Mouse (Mus musculus) gastrocnemius, postnatal 25 days (tissue): ENCODE measurements around the gene Cercam. TPM values are rescaled to one million over a fixed set of nuclear protein-coding genes. Genes with fewer than 3 reads are reported as not detected.
A peak's percentile ranks its signal among the peaks of the same experiment; 100 is the strongest.
"Not testable (repeated sequence)": the region's sequence is repeated elsewhere in the genome, so short reads cannot be mapped to it uniquely, and the experiment has no call there.

Experiments
- DNase-seq: peaks from one replicate; pipeline ENCODE4 v3.0.0; 2022
- microRNA-seq, 2 experiments: library from miRNA; unstranded; fragments of <30 nt; microRNA quantifications; one replicate each; pipeline ENCODE4 v1.2.0; 2021; ENCODE audit warnings: borderline replicate concordance in 2 of 2
- total RNA-seq, 2 experiments: library from RNA; stranded (reverse); gene quantifications; 1 replicate in 1 of 2; 2 replicates in 1 of 2; pipeline ENCODE4 v1.2.3; 2021

The Cercam gene
- total RNA-seq, 2 experiments from 2014 or later, result 8.5 to 10.6 TPM

GRCm38 (mm10) chr2:29897366-29897765 is 28.4 kb downstream of the Cercam start:
- no peak for DNase-seq

DNA sequence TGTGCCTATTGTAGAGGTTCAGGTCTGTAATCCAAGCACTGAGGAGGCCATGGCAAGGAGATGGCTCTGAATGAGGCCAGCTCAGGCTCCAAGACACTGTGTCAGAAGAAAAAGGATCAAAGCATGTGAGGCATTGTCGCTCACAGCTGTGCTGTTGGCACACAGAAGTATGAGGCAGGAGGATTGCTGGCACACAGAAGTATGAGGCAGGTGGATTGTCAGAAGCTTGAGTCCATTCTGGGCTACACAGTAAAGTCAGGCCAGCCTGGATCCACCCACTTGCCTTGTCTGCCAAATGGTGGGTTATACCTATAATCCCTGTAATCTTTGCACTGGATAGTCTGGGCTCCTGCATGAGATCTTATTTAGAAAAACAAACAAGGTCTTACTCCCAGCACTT is 29.1 kb downstream of the Cercam start:
- DNase-seq, result no peak

DNA sequence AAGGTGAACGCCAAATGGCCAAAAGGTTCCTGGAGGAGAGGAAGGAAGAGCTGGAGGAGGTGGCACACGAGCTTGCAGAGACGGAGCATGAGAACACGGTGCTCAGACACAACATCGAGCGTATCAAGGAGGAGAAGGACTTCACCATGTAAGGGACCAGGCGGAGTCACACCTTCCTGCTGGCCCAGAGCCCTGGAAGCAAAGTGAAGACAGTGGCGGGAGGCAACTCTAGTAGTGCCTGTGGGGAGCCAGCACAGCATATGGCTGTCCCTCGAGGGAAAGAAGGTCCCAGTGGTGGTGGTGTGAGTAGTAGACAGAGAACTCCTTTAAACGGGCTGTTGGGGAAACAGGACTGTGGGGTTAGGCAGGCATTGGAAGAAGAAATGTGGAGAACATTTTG is 33.2 kb downstream of the Cercam start:
- DNase-seq, result no peak

- not testable (repeated sequence) for DNase-seq
These were observed 39.2 kb downstream of the Cercam start for GRCm38 (mm10) chr2:29908171-29908570.

DNA sequence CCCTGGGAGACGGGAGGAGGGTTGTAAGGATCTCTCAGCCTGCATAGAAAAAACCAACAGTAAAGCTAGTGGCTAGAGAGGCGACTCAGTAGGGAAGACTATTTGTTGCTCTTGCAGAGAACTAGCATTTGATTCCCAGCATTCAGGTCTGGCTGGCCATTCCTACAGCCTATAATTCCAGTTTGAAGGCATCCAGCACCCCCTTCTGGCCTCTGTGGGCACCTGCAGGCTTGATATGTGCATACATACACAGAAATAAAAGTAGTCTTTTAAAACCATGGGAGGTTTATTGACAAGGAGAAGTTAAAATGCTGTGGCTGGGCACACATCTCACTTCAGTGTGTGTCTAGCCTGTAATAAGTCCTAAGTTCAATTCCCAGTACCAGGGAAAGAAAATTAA is 41.1 kb downstream of the Cercam start:
- no peak for DNase-seq

- no peak for DNase-seq
These were observed 48.7 kb downstream of the Cercam start for GRCm38 (mm10) chr2:29917621-29918020.

GRCm38 (mm10) chr2:29922011-29922410 is 53.0 kb downstream of the Cercam start:
- peak; percentile 65 for DNase-seq

DNA sequence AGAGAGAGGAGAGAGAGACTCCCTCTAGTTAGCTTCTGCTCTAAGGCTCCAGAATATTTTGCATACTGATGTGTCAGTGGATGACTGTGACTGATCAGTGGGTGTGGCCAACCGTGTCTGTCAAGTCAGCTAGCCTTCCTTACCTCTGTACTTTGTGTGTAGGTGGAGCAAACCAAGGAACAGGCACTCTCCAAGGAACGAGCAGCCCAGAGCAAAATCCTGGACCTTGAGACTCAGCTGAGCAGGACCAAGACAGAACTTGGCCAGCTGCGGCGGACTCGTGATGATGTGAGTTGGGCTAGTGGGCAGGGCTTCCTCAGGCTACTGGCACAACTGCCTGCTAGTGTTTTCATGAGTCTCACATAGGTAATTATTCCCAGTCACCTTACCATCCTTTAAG is 57.6 kb downstream of the Cercam start:
- no peak for DNase-seq

GRCm38 (mm10) chr2:29930506-29930905 is 61.5 kb downstream of the Cercam start:
- no peak for DNase-seq

DNA sequence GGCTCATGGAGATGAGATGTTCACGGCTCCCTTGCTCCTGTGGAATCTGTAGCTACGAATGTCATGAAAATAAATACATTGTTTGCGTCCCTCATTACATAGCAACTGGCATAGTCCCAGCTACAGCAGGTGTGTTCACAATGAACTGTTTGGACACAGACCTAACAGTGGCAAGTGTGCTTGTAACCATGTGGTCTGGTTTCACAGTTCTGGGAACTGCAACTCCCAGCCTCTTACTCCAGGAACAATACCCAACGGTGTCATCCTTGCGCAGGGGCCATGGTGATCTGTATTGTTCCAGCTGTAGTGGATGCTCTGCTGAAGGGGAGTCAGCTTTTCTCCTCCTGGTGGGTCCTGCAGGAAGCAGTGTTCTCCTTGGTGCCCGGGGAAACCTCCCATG is 62.2 kb downstream of the Cercam start:
- no peak for DNase-seq

Small RNA genes within 50 kb of the gene (microRNA-seq; reads per million reads assigned to microRNA genes)
- gene Mir219a-2, result 0 reads per million in 2 experiments
- 0 reads per million in 2 experiments for gene Mir219b

Other genes starting within 250 kb of the Cercam start
- gene Rapgef1, start 249.4 kb upstream of the Cercam start, total RNA-seq, result 100 to 1,000 TPM; 102 to 112 TPM
- not detected for gene Gm13420, start 117.5 kb upstream of the Cercam start, total RNA-seq
- not detected for gene Gm13547, start 109.9 kb upstream of the Cercam start, total RNA-seq
- gene Coq4, start 81.7 kb upstream of the Cercam start, total RNA-seq, result 1 to 10 TPM; 7.4 to 8.3 TPM
- gene Trub2, start 80.7 kb upstream of the Cercam start, total RNA-seq, result 10 to 100 TPM; 24.8 to 24.9 TPM
- 10 to 100 TPM in 1 of 2 experiments, 1 to 10 TPM in 1; 8.2 to 10.7 TPM for gene Slc27a4, start 66.5 kb upstream of the Cercam start, total RNA-seq
- gene Urm1, start 49.1 kb upstream of the Cercam start, total RNA-seq, result 10 to 100 TPM; 20.9 to 26.0 TPM
- gene Odf2, start 20.1 kb downstream of the Cercam start, total RNA-seq, result 10 to 100 TPM; 10.3 to 14.7 TPM
- 10 to 100 TPM; 19.7 to 21.3 TPM for gene Gle1, start 66.3 kb downstream of the Cercam start, total RNA-seq
- gene Sptan1, start 96.4 kb downstream of the Cercam start, total RNA-seq, result 10 to 100 TPM; 56.9 to 64.4 TPM
- gene Wdr34, start 179.7 kb downstream of the Cercam start, total RNA-seq, result 1 to 10 TPM; 3.3 to 3.4 TPM
- 10 to 100 TPM; 75.4 to 85.1 TPM for gene Set, start 188.2 kb downstream of the Cercam start, total RNA-seq
- 1 to 10 TPM; 3.8 to 5.4 TPM for gene Pkn3, start 208.5 kb downstream of the Cercam start, total RNA-seq
- 1 to 10 TPM; 2.4 to 3.1 TPM for gene Zdhhc12, start 224.5 kb downstream of the Cercam start, total RNA-seq